Comparison of ENCODE assay signal across 15 mouse cellular contexts in the genomic region with DNA sequence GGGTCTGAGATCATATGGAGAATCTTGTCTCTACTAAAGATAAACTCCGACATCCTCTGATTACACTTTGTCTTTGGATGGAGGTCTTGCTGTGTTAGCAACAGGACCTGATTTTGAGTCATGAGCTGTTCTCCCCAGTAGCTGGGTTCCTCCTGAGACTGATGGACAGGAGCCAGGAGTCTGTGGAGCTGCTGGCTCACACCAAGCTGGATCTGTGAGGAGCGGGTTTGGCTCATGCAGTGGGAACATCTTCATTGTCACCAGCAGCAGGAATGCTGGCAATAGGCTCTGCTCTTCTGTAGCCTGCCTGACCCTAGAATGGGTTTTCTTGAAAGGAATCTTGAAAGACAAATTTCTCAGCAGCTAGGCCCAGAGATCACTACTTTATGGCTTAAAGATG.
DNase-seq lines count a peak whose midpoint lies in the region; ATAC-seq and TF ChIP-seq lines count a peak whose summit lies in the region.
"Had no signal": no experiment of that assay in that cellular context is flagged by ENCODE, and none has a peak within 500 bp of the region (broad histone marks: within the 10 kb centered on the region; RNA-seq: fewer than 3 reads in every experiment).

No protein-coding gene starts in this region.

- no peak for TF ChIP-seq CTCF in gastrocnemius, adult 2 months (IDR thresholded peaks at IDR 0.05)

- 94% methylated on average over 2 of the region's 2 CpGs for WGBS in forebrain, embryonic 10.5 days

- no peaks in the 10 kb centered on the region for H3K36me3 ChIP-seq in forebrain, embryonic 10.5 days (replicated peaks)
- H3K36me3 ChIP-seq: heart, embryonic 15.5 days; hindbrain, embryonic 12.5 days had no signal

- H3K4me3 ChIP-seq in gastrocnemius, adult 2 months, result no peak overlapping the region
- H3K4me3 ChIP-seq in forebrain, embryonic 10.5 days, result no peak overlapping the region
- H3K4me3 ChIP-seq: heart, embryonic 15.5 days; hindbrain, embryonic 12.5 days had no signal

- DNase-seq in gastrocnemius, adult 2 months, result peak; percentile 21
- no peak for DNase-seq in gastrocnemius, adult 8-10 months (ENCODE audit: low spot score in 2 of 2)
- peak; percentile 53 for DNase-seq in right cerebral cortex, adult 18-20 months
- no peak for DNase-seq in right cerebral cortex, postnatal 4 days
- DNase-seq in cerebellum, postnatal 10 days, result peak; percentile 87 to 92
- DNase-seq in forebrain, embryonic 10.5 days (ENCODE audit: extremely low spot score, low spot score), result no peak
- DNase-seq in spleen, adult 18-20 months, result no peak
- DNase-seq: adrenal gland, adult 2 months; liver, postnatal 0 days; thymus, postnatal 25 days had no signal

- no peak for ATAC-seq in megakaryocyte-erythroid progenitor cell, adult 5-6 weeks (replicated peaks; ENCODE audit: low FRiP score, low TSS enrichment, poor library complexity, severe bottlenecking)
- ATAC-seq: intestine, embryonic 16.5 days; liver, postnatal 0 days had no signal

- H3K27ac ChIP-seq in gastrocnemius, adult 2 months, result no peak overlapping the region
- no peak overlapping the region for H3K27ac ChIP-seq in forebrain, embryonic 10.5 days
- H3K27ac ChIP-seq: heart, embryonic 15.5 days; hindbrain, embryonic 12.5 days; kidney, postnatal 0 days had no signal

- peaks cover 6% of the 10 kb centered on the region; the same call in 1 of the 2 replicates for H3K4me1 ChIP-seq in forebrain, embryonic 10.5 days
- H3K4me1 ChIP-seq: hindbrain, embryonic 12.5 days had no signal

- no peaks in the 10 kb centered on the region for H3K9me3 ChIP-seq in forebrain, embryonic 10.5 days
- H3K9me3 ChIP-seq: heart, embryonic 15.5 days; hindbrain, embryonic 12.5 days had no signal

- intact Hi-C loops in gastrocnemius, adult 2 months (cut with DNase I), result no loop called here

- no peaks in the 10 kb centered on the region for H3K27me3 ChIP-seq in forebrain, embryonic 10.5 days (ENCODE audit: poor library complexity, severe bottlenecking)
- H3K27me3 ChIP-seq: heart, embryonic 15.5 days; hindbrain, embryonic 12.5 days had no signal

Comparison
In these comparisons a context has a peak if more than half of its experiments do, and no peak if none do; other contexts are left out.
1. DNase-seq: peak in gastrocnemius, adult 2 months (single experiment), right cerebral cortex, adult 18-20 months (single experiment) and cerebellum, postnatal 10 days (2 of 2); none in gastrocnemius, adult 8-10 months (0 of 2), right cerebral cortex, postnatal 4 days (single experiment), forebrain, embryonic 10.5 days (single experiment) and spleen, adult 18-20 months (0 of 2).